Mouse (Mus musculus) heart, adult 18-20 months (tissue): ENCODE data around the gene Gbf1. TPM values are rescaled to one million over a fixed set of nuclear protein-coding genes. Genes with fewer than 3 reads are reported as not detected.

Experiments used
- DNase-seq, 2 experiments: peaks; one replicate each; pipeline ENCODE4 v3.0.0; 2021 to 2022; ENCODE audit warnings: mixed read lengths in 1 of 2
- total RNA-seq, 2 experiments: library from RNA; stranded (reverse); gene quantifications; 2 replicates each; pipeline ENCODE4 v1.2.3; 2021

Gbf1 gene
- total RNA-seq, 2 experiments from 2014 or later: 38.4 to 41.8 TPM

DNA sequence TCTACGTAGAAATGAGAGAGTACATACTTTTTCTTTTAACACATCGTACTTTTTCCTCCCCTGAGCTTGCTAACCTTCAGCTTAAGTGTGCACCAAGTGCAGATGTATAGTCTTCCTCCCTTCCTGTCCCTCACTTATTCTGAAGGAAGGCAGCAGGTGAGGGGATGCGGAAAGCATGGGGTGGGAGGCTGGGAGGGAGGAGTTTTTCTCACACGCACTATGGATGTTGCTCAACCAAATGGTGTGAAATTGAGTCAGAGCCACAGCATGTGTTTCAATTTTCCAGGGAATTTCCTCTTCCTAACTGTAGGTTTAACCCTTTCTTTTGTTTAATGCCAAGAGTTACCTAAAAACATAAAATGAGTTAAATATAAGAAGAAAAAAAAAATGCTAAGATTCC is 70.8 kb downstream of the Gbf1 start:
- DNase-seq: no peak

- DNase-seq: peak; percentile 15 to 27
Observed at GRCm38 (mm10) chr19:46224882-46225281, 72.6 kb downstream of the Gbf1 start.

DNA sequence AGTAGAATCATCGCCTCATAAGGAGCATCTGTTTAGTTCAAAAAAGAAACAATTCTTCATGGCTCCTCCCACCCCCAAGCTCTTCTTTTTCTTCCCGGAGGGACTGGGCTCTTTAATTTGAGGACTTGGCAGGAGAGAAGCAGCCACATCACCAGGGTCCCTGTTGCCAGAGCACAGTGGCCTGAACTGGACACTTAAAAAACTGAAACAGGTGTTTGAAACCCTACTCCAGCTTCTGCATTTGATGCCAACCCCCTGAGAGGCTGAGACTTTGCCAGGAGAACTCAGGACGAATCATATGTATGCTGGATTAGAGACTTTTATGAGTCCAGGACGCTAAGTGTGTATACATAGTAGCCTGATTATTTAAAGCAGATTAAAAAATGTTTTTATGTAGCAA is 73.2 kb downstream of the Gbf1 start:
- peak in 1 of 2 experiments; percentile 25 for DNase-seq

DNA sequence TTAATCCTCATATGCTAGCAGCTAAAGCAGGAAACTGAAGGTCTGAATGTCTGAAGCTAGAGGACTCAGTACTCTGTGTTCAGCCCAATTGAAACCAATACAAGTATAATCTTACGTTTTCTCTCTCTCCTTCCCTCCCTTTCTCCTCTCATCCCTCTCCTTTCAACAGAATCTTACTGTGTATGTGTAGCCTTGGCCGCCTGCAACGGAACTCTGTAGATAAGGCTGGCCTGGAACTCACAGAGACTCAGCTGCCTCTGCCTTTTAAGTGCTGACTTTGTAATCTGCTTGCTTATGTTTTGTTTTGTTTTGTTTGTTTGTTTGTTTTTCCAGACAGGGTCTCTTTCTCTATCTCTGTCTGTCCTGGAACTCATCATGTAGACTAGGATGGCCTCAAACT is 74.0 kb downstream of the Gbf1 start:
- no peak for DNase-seq

GRCm38 (mm10) chr19:46227300-46227699 is 75.0 kb downstream of the Gbf1 start:
- no peak for DNase-seq

- no peak for DNase-seq
Observed at GRCm38 (mm10) chr19:46234450-46234849, 82.1 kb downstream of the Gbf1 start.

DNA sequence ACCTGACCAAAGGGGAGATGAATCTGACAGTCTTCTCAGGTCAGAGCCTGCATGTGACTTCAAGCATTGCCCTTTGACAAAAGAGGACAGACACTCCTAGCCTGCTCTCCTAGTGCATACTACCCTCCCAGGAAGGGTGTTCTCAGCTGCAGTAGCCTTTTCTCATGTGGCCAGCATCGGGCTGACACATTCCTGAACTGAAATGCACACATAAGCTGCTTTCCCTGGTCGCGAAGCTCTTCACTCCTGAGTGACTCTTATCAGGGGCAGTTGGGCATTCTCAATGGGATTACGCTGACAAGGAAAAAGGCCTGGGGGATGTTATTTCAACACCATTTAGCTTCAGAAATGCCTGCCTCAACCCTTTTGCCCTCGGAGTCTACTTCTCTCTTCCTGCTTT is 84.3 kb downstream of the Gbf1 start:
- DNase-seq: no peak

- no peak for DNase-seq
Observed at GRCm38 (mm10) chr19:46240246-46240645, 87.9 kb downstream of the Gbf1 start.

GRCm38 (mm10) chr19:46242416-46242815 is 90.1 kb downstream of the Gbf1 start:
- no peak for DNase-seq

GRCm38 (mm10) chr19:46244628-46245027 is 92.3 kb downstream of the Gbf1 start:
- no peak for DNase-seq

GRCm38 (mm10) chr19:46248991-46249390 is 96.7 kb downstream of the Gbf1 start:
- DNase-seq: no peak

GRCm38 (mm10) chr19:46254163-46254752 is 101.9 kb downstream of the Gbf1 start:
- DNase-seq: peak; percentile 31 to 69

- no peak for DNase-seq
Observed at GRCm38 (mm10) chr19:46264762-46265161, 112.5 kb downstream of the Gbf1 start.

DNA sequence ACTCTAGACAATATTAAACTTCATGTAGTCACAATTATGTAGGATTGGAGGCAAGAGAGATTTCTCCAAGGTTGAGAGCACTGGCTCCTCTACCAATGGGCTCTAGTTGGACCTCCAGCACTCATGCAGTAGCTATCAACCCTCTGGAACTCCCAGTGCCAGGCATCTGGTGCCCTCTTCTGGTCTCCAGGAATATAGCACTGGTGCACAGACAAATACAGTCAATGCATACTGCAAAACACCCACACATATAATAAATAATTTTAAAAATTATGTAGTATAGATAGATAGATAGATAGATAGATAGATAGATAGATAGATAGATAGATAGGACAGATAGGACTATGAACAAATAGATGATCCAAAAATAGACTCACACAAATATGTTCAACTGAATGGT is 123.0 kb downstream of the Gbf1 start:
- DNase-seq: peak in 1 of 2 experiments; percentile 29

DNA sequence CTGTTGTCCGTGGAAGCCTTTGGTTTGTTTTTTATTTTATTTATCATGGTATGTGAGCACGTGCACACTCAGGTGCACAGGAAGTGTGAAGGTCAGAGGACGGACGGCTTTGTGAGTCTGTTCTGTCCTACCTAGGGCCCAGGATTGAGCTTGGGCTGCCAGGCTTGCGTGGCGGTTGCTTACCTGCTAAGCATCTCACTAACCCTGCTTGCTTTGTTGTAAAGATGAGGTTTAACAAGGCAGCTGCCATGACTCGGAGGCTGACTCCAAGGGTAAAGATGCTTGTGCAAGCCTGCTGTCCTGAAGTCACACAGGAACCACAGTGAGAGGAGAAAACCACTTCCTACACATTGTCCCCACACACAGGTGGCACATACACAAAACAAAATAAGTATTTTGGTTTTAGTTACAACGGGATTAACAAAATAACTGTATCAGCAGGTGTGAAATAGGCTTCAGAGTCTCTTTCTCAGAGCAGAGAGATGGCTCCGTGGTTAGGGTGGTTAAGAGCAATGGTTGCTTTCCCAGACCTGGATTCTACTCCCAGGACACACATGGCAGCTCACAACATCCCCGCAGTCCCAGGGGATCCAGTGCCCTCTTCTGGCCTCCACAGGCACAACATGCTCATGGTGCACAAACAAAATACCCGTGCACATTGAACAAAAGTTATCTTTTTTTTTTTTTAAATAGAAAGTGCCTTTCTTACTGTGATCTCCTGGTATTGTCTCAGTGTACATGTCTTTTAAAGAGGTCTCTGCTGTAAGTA is 130.0 kb downstream of the Gbf1 start:
- no peak for DNase-seq

DNA sequence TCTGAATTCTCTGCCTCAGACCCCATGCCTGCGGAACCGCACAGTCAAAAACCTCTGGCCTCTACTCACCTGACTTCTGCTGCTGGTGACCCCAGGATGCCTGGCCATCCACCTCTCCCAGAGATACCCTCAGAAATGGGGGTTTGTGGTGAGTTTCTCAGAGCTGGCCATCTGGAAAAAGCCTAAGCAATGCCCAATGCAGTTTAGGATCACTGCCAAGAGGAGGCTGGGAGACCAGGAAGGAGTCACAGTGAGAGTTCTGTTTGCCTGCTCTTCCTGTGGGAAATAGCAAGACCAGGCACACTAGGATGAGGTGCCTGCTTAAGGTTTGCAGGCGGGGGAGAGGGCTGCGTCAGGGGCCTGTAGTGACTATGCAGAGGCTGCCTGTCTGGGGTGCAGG is 132.4 kb downstream of the Gbf1 start:
- DNase-seq: no peak

GRCm38 (mm10) chr19:46285631-46286030 is 133.3 kb downstream of the Gbf1 start:
- DNase-seq: no peak

- DNase-seq: peak; percentile 34 to 51
Observed at GRCm38 (mm10) chr19:46286047-46286446, 133.7 kb downstream of the Gbf1 start.

- no peak for DNase-seq
Observed at GRCm38 (mm10) chr19:46286926-46287325, 134.6 kb downstream of the Gbf1 start.

- no peak for DNase-seq
Observed at GRCm38 (mm10) chr19:46287566-46287965, 135.3 kb downstream of the Gbf1 start.

GRCm38 (mm10) chr19:46290535-46291105 is 138.3 kb downstream of the Gbf1 start:
- DNase-seq: no peak

- no peak for DNase-seq
Observed at GRCm38 (mm10) chr19:46296938-46297337, 144.6 kb downstream of the Gbf1 start.

DNA sequence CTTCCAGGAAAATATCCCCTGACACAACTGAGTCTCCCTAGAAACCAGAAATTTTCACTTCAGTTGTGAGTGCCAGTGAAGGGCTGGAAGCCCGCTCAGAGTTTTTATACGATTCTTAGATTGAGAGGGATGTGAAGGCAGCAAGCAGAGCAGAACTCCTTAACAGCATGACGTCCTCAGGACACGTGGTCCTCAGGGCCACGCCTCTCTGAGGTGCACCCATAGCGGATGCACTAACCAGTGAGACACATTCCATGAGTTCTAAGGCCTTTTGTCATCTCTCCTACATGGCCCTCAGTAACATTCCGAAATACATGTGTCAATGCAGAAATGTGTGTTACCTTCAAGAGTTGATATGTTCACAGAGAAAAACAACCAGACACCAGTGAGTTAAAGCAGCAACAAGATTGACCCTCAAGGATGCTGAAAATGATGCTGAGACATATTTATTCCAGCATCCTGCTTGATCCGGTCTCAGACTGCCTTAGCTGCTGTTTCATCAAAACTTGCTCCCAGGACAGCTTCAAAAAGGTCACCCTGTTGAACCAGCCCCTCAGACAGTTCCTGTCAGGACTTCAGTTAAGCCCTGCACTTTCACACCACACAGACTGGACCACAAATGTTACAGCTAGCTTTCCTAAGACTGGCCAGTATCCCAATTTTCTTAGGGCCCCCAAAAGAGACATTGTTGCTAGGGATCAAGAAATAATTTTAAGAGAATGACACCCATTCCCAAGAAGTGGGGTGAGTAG is 148.2 kb downstream of the Gbf1 start:
- DNase-seq: no peak
